Mouse (Mus musculus) c-Kit-positive CD71-positive TER-119-negative erythroid progenitor cells, embryonic 14.5 days (primary cell): ENCODE measurements around the gene Zbtb20.

ENCODE experiments used
- DNase-seq: peaks from one replicate; pipeline ENCODE4 v3.0.0-alpha.2; 2013; ENCODE audit warnings: low read depth

The Zbtb20 gene

DNA sequence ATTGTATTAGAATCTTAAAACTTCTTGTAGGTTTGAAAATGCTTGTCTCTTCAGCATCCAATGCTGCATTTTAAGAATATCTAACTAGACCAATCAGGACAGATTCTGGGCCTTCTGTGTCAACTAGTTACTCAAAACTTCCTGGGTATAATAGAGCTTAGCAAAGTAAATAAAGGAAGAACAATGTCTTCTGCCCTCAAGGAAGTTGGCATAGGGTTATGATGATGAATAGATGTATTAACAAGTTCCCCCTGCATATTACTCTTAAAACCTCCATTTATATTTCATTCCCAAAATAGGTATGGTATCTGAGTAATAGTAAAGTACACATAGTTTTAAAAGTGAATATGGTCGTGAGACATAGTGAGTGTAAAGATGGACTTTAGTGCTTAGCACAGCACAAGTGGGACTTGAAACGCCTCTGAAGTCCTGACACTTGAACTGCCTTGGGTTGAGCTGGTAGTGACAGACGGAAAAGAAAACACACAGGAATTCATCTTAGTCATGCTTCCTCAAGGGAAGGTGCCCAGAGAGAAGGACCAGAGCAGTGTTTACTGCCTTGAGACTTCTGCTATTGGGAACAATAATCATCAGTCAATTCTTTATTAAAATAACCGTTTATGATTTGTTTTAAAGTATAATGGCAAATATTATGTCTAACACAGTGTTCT is 341.8 kb downstream of the Zbtb20 start:
- DNase-seq: no peak

DNA sequence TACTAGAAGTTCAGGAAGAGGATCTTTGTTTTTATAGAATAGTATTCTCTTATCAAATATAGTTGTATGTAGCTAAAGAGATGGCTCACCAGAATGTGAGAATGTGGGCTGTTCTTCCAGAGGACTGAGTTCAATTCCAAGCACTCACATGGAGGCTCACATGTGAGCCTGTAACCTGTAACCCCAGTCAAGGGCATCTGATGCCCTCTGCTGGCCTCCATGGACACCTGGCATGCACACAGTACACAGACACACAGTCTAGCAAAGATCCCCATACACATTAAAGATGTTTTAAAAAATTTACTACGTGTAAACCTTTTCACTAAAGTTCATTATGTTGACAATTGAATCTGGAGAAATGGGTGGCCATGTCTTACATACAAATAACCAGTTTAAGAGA is 343.7 kb downstream of the Zbtb20 start:
- DNase-seq: no peak

DNA sequence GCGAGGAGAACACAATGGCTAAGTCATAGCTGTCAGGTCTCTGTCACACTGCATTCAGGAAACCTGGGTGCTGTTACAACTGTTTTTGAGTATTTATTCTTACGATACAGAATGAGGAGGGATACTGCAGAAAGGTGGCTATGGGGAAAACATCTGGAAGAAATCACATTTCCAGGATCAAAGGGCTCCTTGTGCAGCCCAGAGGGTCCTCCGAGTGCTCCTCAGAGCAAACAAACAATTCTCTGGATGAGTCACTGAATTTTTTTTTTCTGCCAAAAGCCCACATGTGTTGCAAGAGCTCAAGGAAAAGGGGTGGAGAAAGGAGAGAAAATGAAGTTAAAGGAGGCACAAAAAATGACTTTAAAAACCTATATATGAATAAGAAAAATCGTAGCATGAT is 345.6 kb downstream of the Zbtb20 start:
- no peak for DNase-seq

DNA sequence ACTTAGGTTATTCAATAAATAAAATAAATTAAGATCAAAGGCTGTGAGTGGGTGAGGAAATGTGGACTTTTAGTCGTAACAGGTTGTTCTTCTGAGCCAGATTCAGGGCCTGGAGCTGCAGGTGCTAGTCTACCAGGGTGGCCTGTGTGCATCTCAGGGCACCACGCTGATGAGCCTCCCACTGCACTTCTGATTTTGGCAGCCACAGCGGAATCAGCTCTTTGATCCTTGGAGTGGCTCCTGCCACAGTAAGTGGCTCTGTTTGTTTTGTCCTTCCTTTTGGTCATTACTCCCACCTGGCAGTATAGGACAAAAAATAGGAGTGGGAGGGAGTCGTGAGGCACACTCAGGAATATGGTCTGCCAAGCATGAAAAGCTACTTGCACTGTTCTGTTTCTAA is 354.6 kb downstream of the Zbtb20 start:
- no peak for DNase-seq

DNA sequence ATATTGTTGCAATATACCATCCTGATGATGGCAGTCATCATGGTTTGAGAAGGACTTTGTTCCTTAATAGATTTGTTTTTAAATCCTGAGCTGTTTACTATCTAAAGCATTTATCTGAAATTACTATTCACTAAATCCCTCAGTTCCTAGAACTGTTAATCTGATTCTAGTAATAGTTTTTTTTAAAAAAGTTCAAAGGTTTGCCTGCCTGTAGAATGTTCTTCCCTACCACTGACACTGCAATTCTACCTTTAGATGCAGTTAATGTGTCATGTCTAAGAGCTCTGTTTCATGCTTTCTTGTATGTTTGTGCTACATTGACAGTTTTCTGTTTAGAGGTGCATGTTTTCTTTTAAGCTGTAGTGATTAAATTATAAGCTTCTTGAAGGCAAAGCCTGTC is 358.6 kb downstream of the Zbtb20 start:
- DNase-seq: no peak

DNA sequence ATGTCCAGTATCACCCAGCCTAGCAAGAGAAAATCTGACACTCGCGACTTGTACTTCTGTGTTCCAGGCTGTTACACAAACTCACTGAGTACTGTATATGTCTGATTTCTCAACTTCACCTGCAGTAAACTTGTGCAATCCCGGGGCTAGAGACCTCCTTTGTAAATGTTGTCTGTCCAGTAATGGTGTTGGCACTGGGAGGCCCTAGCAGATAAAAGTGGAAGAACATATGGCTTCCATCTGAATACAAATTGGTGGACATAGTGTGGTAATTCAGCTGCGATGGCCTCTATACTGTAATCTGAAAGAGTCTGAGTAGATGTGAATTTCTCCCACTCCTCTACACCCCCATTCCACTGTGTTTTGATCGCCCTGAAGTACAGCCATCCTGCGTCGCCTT is 359.6 kb downstream of the Zbtb20 start:
- no peak for DNase-seq

DNA sequence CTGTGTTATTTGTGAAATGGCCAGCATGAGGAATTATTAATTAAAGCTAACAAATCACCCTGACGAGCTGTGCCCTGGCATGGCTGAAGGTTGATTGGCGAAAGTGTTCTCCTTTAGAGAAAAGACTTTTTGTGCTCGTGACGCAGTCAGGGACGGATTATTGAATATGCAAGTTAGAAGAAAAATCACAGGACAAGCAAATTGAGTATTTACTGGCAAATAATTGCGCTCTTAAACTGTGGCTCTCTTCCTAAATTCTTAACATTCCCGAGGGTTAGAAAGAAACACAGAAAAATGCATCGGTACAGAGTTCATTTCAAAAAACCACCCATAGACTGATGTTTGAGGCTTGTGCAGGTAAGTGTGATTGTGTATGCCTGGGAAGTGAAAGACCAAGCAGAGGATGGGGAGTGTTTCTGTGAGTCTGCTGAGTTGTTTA is 360.1 kb downstream of the Zbtb20 start:
- no peak for DNase-seq

DNA sequence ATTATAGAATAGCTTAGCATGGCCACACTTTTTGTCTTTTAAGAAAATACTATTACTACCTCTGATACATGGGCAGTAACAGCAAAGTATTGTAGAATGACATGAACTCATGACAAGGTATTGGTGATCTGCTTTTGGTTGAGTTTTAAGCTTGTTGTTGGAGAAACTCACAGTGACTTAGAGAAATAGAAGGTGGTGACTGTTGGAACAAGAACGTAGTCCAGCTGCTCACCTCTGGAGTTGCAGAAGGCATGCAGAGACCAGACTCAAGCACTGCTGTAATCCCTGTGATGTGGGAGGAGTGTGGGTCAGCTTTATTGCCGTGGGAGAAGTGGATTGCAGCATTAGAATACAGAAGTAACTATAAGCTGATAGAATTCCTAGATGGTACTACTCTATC is 361.9 kb downstream of the Zbtb20 start:
- DNase-seq: no peak

DNA sequence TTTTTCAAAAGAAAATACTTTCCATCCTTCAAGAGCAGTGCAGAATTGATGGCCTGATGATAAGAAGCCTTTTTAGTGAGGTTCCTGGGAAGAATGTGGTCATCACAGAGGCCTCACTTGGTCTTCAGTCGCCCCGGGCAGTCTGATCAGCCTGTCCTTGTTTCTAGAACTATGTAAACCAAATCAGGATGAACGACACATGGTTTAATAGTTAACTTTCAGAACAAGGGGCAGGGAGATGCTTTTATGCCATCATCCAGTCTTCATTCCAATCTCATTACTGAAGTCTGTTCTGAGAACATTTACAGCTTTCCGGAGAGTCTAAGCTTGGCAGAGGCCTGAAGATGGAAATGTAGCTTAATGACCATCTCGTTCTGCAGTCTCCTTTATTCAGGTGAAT is 371.3 kb downstream of the Zbtb20 start:
- DNase-seq: no peak

DNA sequence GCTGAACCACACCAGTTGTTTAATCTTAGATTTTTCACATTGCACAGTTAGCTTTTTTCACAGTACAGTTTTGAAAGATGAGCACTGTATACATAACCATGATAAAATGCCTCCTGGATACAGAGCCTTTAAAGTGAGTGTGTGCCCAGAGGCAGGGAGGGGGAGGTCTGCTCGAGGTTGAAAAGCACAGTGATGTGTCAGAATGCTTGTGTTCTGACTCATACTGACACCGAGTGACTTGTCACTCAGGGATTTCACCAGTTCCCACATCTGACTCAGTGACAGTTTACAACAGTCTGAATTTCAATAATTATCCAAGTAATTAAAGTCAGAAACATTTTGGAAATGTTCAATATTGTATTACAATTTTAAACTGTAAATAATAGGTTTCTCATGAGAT is 377.4 kb downstream of the Zbtb20 start:
- no peak for DNase-seq

DNA sequence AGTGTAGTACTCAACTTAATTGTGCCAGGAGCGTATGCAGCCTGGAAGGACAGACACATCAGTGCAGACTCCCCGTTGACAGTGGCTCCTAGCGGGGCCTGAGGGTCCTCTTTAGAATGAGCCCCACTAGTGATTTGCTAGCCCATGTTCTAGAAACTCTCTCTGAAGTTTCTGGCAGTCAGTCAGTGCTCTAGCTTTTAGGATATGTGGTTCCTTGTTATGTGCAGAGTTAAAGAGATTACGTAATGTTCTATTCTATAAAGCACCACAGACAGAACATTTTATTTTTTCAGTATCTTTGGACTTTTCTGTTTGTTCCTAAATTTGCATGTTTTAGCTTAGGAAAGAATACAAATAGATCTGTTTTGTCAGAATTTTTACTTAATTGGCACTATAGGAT is 378.1 kb downstream of the Zbtb20 start:
- no peak for DNase-seq

DNA sequence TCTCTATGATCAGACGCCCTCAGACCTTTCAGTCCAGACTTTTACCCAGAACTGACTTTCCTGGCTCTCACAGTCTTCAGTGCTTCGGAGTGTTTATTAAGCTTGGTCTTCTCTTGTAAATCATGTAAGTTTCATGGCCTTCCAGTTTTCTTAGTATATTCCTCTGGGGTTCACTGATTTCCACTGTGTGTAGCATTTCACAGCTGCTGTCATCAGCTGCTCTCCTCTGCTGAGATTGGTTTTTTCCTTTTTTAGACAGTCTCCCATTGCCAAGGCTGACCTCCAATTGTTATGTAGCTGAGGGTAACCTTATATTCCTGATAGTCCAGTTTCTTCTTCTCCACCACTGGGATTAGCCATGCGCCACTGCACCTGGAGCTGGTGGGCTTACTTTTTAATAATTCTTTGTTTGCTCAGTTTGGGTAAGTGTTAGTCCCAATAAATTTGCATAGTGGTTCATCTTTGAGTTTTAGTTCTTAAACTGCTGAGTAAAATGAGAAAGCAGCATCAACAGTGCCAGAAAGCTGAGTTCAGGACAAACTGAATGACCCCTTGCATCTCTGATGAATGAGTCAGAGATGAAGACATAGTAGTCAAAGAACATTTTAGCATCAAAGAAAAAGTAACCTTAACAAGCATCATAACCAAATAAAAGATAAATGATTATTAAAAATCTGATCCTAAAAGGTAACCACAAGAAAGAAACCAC is 380.7 kb downstream of the Zbtb20 start:
- no peak for DNase-seq

DNA sequence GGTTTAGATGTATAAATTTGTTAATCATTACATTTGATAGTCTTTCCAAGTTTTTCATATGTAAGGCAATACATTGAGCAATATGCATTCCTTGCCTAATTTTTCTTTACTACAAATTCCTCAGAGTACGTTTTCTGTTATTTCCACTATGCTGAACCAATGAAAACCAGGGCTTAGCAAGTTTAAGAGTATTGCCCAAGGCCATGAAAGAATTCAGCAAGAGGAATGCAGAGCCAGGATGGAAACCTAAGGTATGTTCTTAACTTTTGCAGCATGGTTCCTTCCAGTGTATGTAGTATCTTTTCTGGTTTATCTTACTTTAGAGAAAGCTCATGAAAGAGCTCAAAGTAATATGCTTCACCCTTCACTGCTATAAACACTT is 381.2 kb downstream of the Zbtb20 start:
- no peak for DNase-seq

DNA sequence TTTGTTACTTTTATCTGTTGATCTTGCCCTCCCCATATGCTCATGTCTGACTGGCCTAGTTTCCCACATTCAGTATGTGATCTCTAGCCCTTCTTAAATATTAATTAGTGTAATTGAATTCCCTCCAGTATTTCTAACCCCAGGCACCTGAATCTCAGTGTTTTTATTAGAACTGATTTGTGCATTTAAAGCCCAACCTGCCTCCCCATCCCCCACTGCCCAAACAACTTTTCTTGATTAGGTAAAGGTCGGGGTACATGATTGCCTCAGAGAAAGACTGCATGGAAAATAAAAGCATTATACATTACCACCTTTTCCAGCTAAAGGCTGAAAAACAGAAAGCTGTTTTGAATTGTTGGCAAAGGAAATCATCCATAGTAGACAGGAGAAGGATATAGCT is 383.8 kb downstream of the Zbtb20 start:
- DNase-seq: no peak

DNA sequence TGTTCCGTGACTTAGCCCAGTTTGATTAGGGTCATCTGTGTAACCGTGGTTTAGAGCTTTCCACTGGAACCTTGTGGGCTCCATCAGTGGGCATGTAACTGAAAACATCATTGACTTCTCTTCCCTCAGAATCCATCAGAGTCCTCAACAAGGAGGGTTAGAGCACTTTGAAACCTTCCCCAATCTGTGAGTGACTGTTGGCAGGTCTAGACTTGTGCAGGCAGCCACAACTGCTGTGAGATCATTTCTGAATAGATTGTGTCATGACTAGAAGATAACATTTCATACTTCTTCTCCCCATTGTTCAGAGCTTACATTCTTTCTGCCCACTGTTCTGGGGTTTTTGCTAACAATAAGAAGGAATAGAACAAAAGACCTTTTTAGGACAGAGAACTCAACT is 385.2 kb downstream of the Zbtb20 start:
- no peak for DNase-seq

DNA sequence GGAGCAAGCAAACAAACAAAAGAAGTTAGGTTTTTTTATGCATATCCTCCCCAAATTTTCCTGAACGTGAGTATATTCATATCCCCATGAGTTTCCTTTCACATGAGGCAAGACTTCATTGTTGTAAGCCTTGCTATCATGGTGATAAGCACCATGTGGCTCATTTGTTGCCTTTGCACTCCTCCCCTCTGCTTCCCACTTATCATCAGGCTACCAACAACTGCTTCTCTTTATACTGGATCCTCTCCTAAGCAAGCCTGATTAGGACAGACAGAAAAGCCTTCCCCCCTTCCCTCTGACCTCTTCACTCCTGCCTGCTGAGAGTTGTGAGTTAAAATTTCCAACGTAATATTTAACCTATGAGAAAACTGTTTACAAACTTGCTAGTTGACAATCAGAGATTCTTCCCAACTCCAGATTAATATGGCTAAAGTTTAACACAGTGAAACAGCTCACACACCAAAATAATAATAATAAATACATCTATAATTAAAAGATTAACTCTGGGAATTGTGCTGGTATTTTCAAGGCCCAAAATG is 398.4 kb downstream of the Zbtb20 start:
- no peak for DNase-seq

DNA sequence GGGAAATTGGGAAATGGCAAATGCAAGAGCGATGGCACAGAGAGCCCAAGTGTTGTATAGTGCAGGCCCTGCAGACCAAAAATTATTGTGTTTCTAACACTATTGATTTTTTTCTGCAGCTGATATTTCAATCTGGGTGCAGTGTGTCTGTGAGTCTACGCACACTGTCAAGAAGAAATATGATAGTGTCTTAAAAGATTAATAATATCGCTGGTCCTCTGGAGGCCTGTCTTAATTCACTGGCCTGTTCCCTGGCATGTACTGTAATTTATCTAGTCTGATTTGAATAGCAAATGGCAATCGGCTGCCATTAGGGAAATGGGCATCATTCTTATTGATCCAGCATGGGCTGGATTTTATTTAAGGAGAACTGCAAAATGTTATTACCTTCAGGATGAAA is 401.1 kb downstream of the Zbtb20 start:
- no peak for DNase-seq

DNA sequence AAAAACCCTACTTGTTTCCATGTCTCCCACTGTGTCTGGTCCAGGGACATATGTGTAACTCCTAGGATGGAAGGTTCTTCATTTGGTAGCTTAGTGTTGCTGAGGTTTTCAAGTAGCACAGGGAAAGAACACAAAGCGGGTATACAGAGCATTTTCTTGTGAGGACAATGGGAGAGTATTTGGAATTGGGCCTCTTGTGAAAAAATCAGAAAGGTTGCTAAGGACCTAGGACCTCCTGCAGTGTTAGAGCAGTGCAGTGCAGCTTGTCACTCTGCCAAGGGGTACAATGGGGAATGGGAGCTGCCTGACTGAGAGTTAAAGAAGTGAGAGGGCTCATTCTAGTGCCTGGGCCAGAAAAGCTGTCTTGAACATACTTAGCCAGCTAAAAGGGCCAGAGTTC is 410.6 kb downstream of the Zbtb20 start:
- no peak for DNase-seq

DNA sequence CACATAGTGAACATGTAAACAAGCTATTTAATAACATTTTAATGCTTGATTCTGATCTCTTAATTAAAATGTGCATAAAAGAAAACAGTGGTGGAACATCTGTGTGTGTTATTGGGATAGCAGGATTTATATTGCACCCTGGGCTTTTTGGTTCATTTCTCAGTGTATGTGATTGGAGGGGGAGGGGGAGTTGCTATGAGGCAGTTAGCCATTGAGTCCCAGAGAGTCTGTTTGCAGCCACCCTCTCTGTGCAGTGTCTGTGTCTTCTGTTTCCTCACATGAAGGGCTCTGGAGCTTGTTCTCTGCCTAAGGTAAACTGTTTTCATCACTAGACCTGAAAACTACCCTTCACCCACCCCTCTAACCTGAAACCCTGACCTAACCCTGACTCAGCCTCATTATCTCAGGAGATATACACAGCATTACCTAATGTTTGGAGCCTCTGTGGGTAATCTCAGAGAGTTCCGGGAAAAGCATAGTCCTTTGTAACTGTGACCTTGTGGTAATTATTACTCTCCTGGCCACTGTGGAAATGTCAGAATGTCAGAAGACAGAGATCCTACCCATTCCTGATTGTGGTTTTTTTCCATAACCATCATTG is 411.2 kb downstream of the Zbtb20 start:
- no peak for DNase-seq

DNA sequence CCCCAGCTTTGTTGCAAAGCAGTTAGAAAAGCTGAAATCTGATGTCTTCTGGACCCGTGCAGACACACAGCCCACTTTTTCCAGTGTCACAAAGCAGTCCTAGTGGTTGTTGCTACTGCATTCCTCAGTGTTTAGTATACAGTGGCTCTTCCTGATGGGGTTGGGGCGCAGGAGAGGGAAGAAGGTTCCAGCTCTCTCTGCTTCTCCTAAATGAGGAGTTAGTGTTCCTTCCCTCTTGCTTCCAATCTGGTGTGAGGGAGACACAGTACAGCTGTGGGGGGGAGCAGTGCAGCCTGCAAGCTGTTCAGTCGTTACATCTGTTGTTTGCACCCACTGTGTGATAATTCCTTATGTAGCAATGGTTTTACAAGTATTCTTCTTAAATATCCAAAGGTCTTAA is 415.7 kb downstream of the Zbtb20 start:
- DNase-seq: no peak

DNA sequence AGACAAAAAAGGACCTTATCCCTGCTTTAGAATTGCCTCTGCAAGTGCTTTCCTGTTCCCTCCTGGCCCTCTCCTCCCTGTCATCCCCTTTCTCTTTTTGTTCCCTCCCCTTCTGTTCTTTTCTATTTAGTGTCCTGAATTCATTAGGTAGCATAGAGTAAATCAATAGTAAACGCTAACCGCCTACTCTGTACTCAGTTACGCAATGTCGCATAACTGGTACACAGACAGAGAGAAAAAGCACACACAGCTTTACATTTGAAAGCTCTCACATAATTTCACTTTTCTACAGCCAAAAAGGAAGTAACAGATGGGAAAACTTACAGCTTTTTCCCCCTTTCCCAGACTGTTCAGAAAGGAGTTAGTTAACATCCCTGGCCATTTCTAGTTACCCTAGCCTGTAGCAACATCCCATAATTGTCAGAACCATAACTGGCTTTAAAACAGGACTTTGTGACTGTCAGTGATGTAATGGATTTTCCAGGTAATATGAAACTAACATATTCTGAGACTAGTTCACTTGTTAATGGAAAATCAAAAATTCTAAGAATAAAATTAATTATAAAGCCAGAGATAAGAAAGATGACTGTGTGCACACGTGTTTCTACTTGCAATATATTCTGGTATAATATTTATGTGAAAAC is 422.4 kb downstream of the Zbtb20 start:
- DNase-seq: no peak

DNA sequence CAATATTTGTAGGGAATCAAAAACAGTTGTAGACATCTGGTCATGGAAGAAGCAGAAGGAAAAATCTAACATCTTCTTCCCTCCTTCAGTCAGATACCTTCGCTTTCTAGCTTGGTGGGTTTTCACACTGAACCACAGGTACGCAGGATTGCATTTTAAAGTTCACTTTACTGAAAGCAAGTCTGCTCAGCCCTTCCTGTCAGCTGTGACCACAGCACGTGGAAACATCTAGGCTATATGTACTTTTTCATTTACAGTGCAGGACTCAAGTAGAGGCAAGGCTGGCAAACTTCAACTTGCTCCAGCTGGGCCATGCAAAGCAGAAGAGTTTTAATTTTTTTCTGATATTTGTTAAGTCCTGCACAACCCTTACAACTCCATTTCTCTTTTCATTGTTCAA is 424.7 kb downstream of the Zbtb20 start:
- no peak for DNase-seq

DNA sequence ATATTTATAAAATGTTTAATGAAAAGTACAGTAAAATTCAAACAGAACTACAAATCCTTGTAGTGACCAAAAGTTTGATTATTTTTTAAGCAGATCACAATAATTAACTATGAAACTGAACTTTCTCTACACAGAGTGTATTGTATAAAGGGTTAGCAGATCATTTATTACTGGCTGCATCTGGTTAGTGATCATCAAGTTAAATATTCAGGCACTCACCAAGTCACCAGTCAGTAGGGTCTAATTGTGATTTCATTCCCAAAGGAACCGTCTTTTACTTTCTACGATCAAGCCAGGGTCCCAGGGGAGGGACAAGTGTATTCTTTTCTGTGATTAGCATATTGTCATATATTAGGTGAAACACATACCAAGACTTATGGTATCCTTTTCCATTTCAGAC is 426.5 kb downstream of the Zbtb20 start:
- DNase-seq: no peak
